Mouse (Mus musculus) ES-E14 (cell line): ENCODE results near the gene Alkbh1. TPM values are rescaled to one million over a fixed set of nuclear protein-coding genes. Genes with fewer than 3 reads are reported as not detected.

Experiments used
- DNase-seq: peaks from one replicate; pipeline ENCODE4 v3.0.0-alpha.2; 2013; ENCODE audit warnings: low read depth, low spot score
- H3K27ac ChIP-seq: 2 replicates; pipeline ENCODE4 v1.5.1; 2012; ENCODE audit warnings: low read depth, mild to moderate bottlenecking, low read length, moderate library complexity, mixed read lengths; ENCODE audit not compliant: poor library complexity, insufficient read depth, severe bottlenecking
- H3K36me3 ChIP-seq: 2 replicates; pipeline ENCODE4 v1.6.1; 2012; ENCODE audit warnings: mild to moderate bottlenecking, low read length, moderate library complexity, mixed read lengths; ENCODE audit not compliant: control insufficient read depth, poor library complexity, insufficient read depth, severe bottlenecking
- H3K4me1 ChIP-seq, 2 experiments: fragments of 150-350 bp in 1 of 2; sonication (generic) in 1 of 2; 2 replicates each; pipeline ENCODE4 v1.6.1; 2012; ENCODE audit warnings: low read length in 2 of 2, mild to moderate bottlenecking in 1 of 2, mixed read lengths in 1 of 2; ENCODE audit not compliant: control insufficient read depth in 2 of 2, insufficient read depth in 2 of 2, poor library complexity in 1 of 2
- H3K4me3 ChIP-seq, 2 experiments: fragments of 150-350 bp in 1 of 2; sonication (generic) in 1 of 2; 2 replicates each; pipeline ENCODE4 v1.5.1; 2012; ENCODE audit warnings: low read length in 2 of 2, low read depth in 1 of 2, mild to moderate bottlenecking in 1 of 2, mixed read lengths in 1 of 2; ENCODE audit not compliant: insufficient read depth in 1 of 2, poor library complexity in 1 of 2, severe bottlenecking in 1 of 2
- H3K9ac ChIP-seq: 2 replicates; pipeline ENCODE4 v1.6.1; 2012; ENCODE audit warnings: low read depth, mild to moderate bottlenecking, low read length, mixed read lengths; ENCODE audit not compliant: poor library complexity, insufficient read depth, severe bottlenecking
- H3K9me3 ChIP-seq: fragments of 150-350 bp; sonication (generic); 2 replicates; pipeline ENCODE4 v1.6.1; 2012; ENCODE audit warnings: low read depth, mild to moderate bottlenecking, low read length; ENCODE audit not compliant: control insufficient read depth, insufficient read depth
- CHD2 ChIP-seq: IDR thresholded peaks from 2 replicates; pipeline ENCODE4 v1.6.1; 2014; ENCODE audit warnings: mild to moderate bottlenecking, low read depth, low read length, inconsistent platforms
- HCFC1 ChIP-seq: IDR thresholded peaks from 2 replicates; pipeline ENCODE4 v1.6.1; 2012; ENCODE audit warnings: low read length, inconsistent platforms, borderline replicate concordance; ENCODE audit not compliant: insufficient read depth
- MAFK ChIP-seq: IDR thresholded peaks from 2 replicates; pipeline ENCODE4 v1.6.1; 2014; ENCODE audit warnings: mild to moderate bottlenecking, low read depth, low read length, inconsistent platforms; ENCODE audit not compliant: insufficient read depth
- ZC3H11A ChIP-seq: IDR thresholded peaks from 2 replicates; pipeline ENCODE4 v1.6.1; 2012; ENCODE audit warnings: low read depth, mild to moderate bottlenecking, inconsistent platforms, low read length, borderline replicate concordance
- ZNF384 ChIP-seq: IDR thresholded peaks from 2 replicates; pipeline ENCODE4 v1.6.1; 2012; ENCODE audit warnings: low read depth, low read length, inconsistent platforms
- in situ Hi-C, 2 experiments: fragments of 600-800 bp; cut with MboI; formaldehyde crosslinking; loops; one replicate each; pipeline ENCODE4 v1.15.1; 2025; ENCODE audit warnings: low sequenced_read_pairs in 2 of 2, inconsistent platforms in 1 of 2; ENCODE audit not compliant: unreplicated experiment in 2 of 2
- total RNA-seq: library from RNA; depleted of rRNA; stranded (reverse); fragments of 300-350 nt; gene quantifications from 2 replicates; pipeline ENCODE4 v1.2.3, GENCODE M21; 2012

Alkbh1 gene
- total RNA-seq, 1 experiment = 90.0 TPM

DNA sequence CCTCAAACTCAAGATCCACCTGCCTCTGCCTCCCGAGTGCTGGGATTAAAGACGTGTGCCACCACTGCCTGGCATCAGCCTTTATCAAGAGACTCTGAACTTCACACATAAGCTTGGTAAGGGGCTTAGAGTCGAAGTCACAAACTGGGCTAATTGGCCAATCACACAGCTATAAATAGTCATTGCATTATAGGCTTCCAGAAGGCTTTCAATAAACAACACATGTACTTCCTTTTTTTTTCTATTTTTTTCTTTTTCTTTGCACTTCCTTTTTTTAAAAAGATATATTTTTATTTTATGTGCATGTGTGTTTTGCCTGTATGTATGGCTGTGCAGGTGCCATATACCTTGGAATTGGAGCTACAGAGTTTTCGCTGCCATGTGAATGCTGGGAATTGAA is 28.5 kb downstream of the Alkbh1 start:
- Histone ChIP-seq H3K4me1 (peaks cover 1 to 6% of the 10 kb centered on the region in 2 experiments; a peak in 2 of 4 replicates), H3K9me3 (no peaks in the 10 kb centered on the region), H3K4me3 (no peak overlapping the region), H3K9ac (no peak overlapping the region), H3K27ac (no peak overlapping the region), H3K36me3 (no peaks in the 10 kb centered on the region)
- in situ Hi-C loops = no loop called here
- no peak for TF ChIP-seq HCFC1
- no peak for TF ChIP-seq ZC3H11A
- TF ChIP-seq ZNF384 = no peak
- TF ChIP-seq MAFK = no peak
- TF ChIP-seq CHD2 = no peak
- DNase-seq = no peak

DNA sequence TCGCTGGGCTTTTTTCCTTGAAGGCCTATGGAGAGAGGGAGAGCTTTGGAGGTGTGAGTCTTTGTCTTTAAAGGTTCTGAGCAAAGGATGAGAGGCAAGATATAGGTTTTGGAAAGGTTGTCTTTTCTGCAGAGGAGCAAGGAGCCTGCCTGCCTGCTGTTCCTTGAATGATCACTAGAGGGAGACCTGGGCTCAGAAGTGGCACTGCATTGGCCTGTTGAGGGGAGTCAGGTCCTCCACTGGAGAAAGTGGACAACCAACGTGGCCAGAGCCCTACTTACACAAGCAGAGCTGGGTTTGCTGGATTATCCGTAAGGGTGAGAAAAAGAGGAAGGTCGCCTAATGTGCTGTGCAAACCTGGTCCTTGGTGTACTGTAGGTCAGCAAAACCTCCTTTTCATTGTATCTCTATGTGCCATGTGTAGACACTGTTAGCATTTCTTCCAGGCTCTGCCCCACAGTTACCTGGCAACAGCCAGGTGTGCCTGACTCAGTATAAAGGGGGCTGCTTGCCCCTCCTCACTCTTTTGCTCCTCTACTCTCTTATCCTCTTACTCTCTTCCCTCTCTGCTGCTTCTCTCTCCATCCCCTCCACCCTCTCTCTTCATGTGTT is 30.5 kb downstream of the Alkbh1 start:
- H3K4me1 ChIP-seq = peaks cover 8 to 13% of the 10 kb centered on the region in 2 experiments
- no peak overlapping the region for H3K27ac ChIP-seq
- in situ Hi-C loops = no loop called here
- DNase-seq = no peak
- H3K9me3 ChIP-seq = no peaks in the 10 kb centered on the region
- no peaks in the 10 kb centered on the region for H3K36me3 ChIP-seq
- no peak overlapping the region for H3K9ac ChIP-seq
- TF ChIP-seq ZNF384 (no peak), HCFC1 (no peak), ZC3H11A (peak; percentile 70; the same call in 1 of the 2 replicates), CHD2 (no peak), MAFK (no peak)
- H3K4me3 ChIP-seq = no peak overlapping the region

DNA sequence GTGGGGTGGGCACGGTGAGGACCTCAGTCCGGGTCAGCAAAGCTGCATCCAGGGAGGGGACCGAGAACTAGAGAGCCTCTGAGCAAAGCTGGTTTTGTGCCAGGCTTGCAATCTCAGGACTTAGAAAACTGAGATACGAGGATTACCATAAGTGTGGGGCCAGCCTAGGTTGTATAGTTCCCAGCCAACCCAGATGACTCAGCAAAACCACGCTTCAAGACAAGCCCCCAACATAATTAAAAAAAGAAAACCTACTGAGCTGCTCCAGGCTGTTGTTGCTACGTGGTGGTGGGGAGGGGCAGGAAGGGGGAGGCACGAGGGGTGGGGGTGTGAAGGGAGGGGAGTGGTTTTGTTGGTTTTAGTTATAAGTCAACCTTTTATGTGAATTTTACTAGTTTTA is 32.8 kb downstream of the Alkbh1 start:
- Histone ChIP-seq H3K27ac (peak overlapping the region; percentile 14; the same call in 1 of the 2 replicates), H3K9ac (peak overlapping the region; percentile 9; the same call in 1 of the 2 replicates), H3K4me1 (peaks cover 10 to 17% of the 10 kb centered on the region in 2 experiments), H3K4me3 (no peak overlapping the region), H3K36me3 (no peaks in the 10 kb centered on the region), H3K9me3 (no peaks in the 10 kb centered on the region)
- no peak for TF ChIP-seq HCFC1
- peak; percentile 83 for TF ChIP-seq MAFK
- no peak for TF ChIP-seq ZC3H11A
- TF ChIP-seq ZNF384 = no peak
- TF ChIP-seq CHD2 = no peak
- DNase-seq = no peak
- in situ Hi-C loops = no loop called here

DNA sequence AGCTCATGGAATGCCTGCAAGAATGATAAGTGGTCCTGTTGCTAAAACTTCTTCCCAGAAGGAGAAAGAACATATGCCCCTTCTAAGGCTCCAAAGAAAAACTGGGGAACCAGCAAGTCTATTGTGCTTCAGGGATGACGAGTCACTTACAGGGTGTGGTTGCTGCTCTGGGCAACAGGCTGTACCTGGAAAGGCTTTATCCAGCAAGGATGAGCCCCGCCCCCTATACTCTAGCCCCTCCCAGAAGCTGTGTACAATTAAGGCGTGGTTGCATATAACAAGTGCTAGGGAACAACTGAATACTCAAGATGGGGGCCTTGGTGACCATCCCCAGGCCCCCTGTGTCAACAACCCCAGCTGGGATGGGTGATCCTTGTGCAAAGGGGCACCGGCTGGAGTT is 34.7 kb downstream of the Alkbh1 start:
- in situ Hi-C loops = no loop called here
- peaks cover 14 to 19% of the 10 kb centered on the region in 2 experiments for H3K4me1 ChIP-seq
- no peak overlapping the region for H3K9ac ChIP-seq
- peak overlapping the region; percentile 45; the same call in 1 of the 2 replicates for H3K27ac ChIP-seq
- H3K9me3 ChIP-seq = no peaks in the 10 kb centered on the region
- H3K4me3 ChIP-seq = no peak overlapping the region
- no peak for TF ChIP-seq HCFC1
- TF ChIP-seq ZC3H11A = no peak
- TF ChIP-seq MAFK = no peak
- DNase-seq = peak; percentile 68
- no peaks in the 10 kb centered on the region for H3K36me3 ChIP-seq
